Mouse (Mus musculus) embryonic facial prominence, embryonic 11.5 days (tissue): ENCODE results near the gene Slc17a4. TPM values are rescaled to one million over a fixed set of nuclear protein-coding genes. Genes with fewer than 3 reads are reported as not detected.

ENCODE experiments used
- ATAC-seq: fragments of 200-750 bp; cut with Nextera tagmentation; replicated peaks from 2 replicates; pipeline ENCODE4 v1.8.0; 2017; ENCODE audit warnings: low read depth; ENCODE audit not compliant: insufficient number of reproducible peaks, low FRiP score, low TSS enrichment
- DNase-seq: peaks from one replicate; pipeline ENCODE4 v3.0.0-alpha.2; 2015; ENCODE audit warnings: low spot score
- H3K27ac ChIP-seq: fragments of 300-500 bp; sonication (generic); replicated peaks from 2 replicates; pipeline ENCODE4 v1.5.1; 2014; ENCODE audit warnings: mild to moderate bottlenecking, low read depth, low read length, control low read depth
- H3K27me3 ChIP-seq: fragments of 300-500 bp; sonication (generic); 2 replicates; pipeline ENCODE4 v1.6.1; 2014; ENCODE audit warnings: mild to moderate bottlenecking, low read length, moderate library complexity, mixed read lengths; ENCODE audit not compliant: control insufficient read depth, insufficient read depth
- H3K36me3 ChIP-seq: fragments of 300-500 bp; sonication (generic); replicated peaks from 2 replicates; pipeline ENCODE4 v1.6.1; 2014; ENCODE audit warnings: low read depth, mild to moderate bottlenecking, low read length, moderate library complexity, mixed read lengths; ENCODE audit not compliant: control insufficient read depth, insufficient read depth
- H3K4me1 ChIP-seq: fragments of 300-500 bp; sonication (generic); 2 replicates; pipeline ENCODE4 v1.6.1; 2014; ENCODE audit warnings: low read length, mixed read lengths; ENCODE audit not compliant: control insufficient read depth, insufficient read depth
- H3K4me2 ChIP-seq: fragments of 300-500 bp; sonication (generic); 2 replicates; pipeline ENCODE4 v1.6.1; 2014; ENCODE audit warnings: low read depth, mild to moderate bottlenecking, control low read depth, low read length, moderate library complexity
- H3K4me3 ChIP-seq: fragments of 300-500 bp; sonication (generic); 2 replicates; pipeline ENCODE4 v1.5.1; 2014; ENCODE audit warnings: low read depth, low read length, control low read depth
- H3K9ac ChIP-seq: fragments of 300-500 bp; sonication (generic); replicated peaks from 2 replicates; pipeline ENCODE4 v1.6.1; 2014; ENCODE audit warnings: mild to moderate bottlenecking, control low read depth, low read length
- H3K9me3 ChIP-seq: fragments of 300-500 bp; sonication (generic); replicated peaks from 2 replicates; pipeline ENCODE4 v1.6.1; 2016; ENCODE audit warnings: mild to moderate bottlenecking, low read length, inconsistent platforms, mixed read lengths; ENCODE audit not compliant: control insufficient read depth
- WGBS: fragments of 180-500 bp; shearing (Covaris S2); extraction: QIAGEN DNeasy Blood & Tissue Kit; methylation state at CpG from one replicate; pipeline ENCODE4 v1.1.7; 2014; 5-methylcytosine and 5-hydroxymethylcytosine counted together
- polyA plus RNA-seq: library from polyadenylated mRNA; unstranded; fragments of >200 nt; fragmentation: Nextera tagmentation; extraction: Ambion mirVana; gene quantifications from 2 replicates; pipeline ENCODE4 v1.2.1, GENCODE M21; 2014

Gene Slc17a4
- polyA plus RNA-seq, 1 experiment from 2014 or later, result not detected

DNA sequence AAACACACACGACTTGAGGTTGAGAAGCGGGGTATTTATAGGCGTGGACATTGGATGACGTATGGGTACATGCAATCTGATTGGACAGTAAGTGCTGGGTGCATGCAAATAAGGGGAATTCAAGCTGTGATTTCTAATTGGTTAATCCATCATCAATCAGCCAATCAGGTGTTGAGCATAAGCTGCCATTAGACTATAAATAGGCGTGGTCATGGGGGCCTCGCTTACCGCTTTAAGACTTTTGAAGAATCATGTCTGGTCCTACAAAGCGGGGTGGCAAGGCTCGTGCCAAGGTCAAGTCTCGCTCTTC, 19.4 kb upstream of the Slc17a4 start, which contains the start of gene Hist1h2aa:
Hist1h2aa (plus strand) TSS at position 252 of the 310 bp plus-strand sequence.
- WGBS, result 86% methylated on average over 10 of the region's 10 CpGs
- DNase-seq (no peak), ATAC-seq (no peak)
- no peak within 1 kb of the TSS for H3K4me2 ChIP-seq
- no peak within 1 kb of the TSS for H3K27ac ChIP-seq
- H3K4me3 ChIP-seq, result no peak within 1 kb of the TSS
- H3K9me3 ChIP-seq, result no peaks in the 10 kb centered on the region
- no peaks in the 10 kb centered on the region for H3K36me3 ChIP-seq
- no peaks in the 10 kb centered on the region for H3K4me1 ChIP-seq
- H3K27me3 ChIP-seq, result no peaks in the 10 kb centered on the region
- no peak within 1 kb of the TSS for H3K9ac ChIP-seq

DNA sequence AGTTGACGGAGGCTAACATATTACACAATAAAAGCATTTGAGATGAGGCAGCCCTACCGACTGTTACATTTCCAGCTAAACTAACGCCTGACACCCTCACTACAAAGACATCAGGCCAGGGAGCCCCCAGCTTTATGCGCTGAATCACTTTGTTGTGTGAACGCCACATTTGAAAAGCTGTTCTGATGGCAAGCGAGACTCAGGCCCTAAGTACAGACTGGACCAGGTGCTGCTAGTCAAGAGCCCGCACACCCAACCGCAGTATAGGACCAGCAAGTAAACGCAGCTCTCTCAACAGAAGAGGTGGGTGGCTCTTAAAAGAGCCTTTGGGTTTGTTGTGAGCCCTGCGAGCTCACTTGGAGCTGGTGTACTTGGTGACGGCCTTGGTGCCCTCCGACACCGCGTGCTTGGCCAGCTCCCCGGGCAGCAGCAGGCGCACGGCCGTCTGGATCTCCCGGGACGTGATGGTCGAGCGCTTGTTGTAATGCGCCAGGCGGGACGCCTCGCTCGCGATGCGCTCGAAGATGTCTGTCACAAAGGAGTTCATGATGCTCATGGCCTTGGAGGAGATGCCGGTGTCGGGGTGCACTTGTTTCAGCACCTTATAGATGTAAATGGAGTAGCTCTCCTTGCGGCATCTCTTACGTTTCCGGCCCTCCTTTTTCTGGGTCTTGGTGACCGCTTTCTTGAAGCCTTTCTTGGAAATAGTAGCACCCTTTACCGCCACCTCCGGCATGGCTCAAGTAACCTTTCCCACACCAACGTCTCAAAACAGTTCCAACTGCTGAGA, 18.8 kb upstream of the Slc17a4 start, which contains the start of gene Hist1h2ba:
Hist1h2ba (minus strand) TSS at position 736 of the 790 bp plus-strand sequence.
- H3K36me3 ChIP-seq, result no peaks in the 10 kb centered on the region
- no peak within 1 kb of the TSS for H3K9ac ChIP-seq
- H3K27me3 ChIP-seq, result no peaks in the 10 kb centered on the region
- no peaks in the 10 kb centered on the region for H3K4me1 ChIP-seq
- WGBS, result 87% methylated on average over 34 of the region's 39 CpGs
- H3K27ac ChIP-seq, result no peak within 1 kb of the TSS
- DNase-seq (no peak), ATAC-seq (no peak)
- H3K9me3 ChIP-seq, result no peaks in the 10 kb centered on the region
- no peak within 1 kb of the TSS for H3K4me2 ChIP-seq
- H3K4me3 ChIP-seq, result no peak within 1 kb of the TSS

DNA sequence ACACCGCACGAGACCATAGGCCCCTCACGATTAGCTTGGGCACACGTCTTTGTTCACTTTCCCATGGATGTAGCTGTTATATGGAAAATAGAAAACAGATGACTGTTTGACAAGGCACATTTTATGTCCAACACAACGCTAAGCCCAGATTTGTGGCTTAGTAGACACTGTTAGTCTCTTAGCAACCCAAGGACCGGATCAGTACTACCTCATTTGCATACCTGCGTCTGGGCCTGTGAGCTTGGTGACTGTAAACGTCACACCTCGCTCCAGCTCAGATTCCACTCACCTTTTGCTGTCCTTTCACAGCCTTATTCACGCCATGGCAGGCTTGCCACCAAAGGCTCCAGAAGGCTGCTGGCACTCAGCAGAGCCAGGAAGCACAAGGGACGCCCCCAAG, 16.1 kb upstream of the Slc17a4 start:
- Histone ChIP-seq H3K27me3 (no peaks in the 10 kb centered on the region), H3K36me3 (no peaks in the 10 kb centered on the region), H3K4me3 (no peak overlapping the region), H3K27ac (no peak overlapping the region), H3K9ac (no peak overlapping the region), H3K9me3 (no peaks in the 10 kb centered on the region), H3K4me2 (no peak overlapping the region), H3K4me1 (no peaks in the 10 kb centered on the region)
- 64% methylated on average over 11 of the region's 11 CpGs for WGBS
- DNase-seq (no peak), ATAC-seq (no peak)

DNA sequence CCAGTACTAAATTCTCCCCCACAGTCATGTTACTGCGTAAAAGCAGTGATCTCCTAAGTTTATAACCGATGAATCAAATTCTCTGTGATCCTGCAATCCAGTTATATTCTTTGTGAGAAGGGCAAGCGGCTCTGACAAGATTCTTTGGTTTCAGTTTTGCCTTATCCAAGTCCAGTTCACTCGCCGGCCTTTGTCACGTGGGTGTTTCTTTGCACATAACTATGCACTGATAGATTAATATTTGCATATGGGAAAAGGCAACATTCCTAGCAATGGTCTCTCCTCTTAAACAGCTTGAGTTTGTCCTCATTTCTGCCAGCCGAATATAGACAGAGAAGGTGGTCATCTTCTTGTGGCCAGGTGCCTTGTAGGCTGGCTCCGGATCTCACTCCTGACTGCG, 15.7 kb upstream of the Slc17a4 start:
- 95% methylated on average over 9 of the region's 9 CpGs for WGBS
- DNase-seq, result no peak
- H3K4me2 ChIP-seq, result no peak overlapping the region

DNA sequence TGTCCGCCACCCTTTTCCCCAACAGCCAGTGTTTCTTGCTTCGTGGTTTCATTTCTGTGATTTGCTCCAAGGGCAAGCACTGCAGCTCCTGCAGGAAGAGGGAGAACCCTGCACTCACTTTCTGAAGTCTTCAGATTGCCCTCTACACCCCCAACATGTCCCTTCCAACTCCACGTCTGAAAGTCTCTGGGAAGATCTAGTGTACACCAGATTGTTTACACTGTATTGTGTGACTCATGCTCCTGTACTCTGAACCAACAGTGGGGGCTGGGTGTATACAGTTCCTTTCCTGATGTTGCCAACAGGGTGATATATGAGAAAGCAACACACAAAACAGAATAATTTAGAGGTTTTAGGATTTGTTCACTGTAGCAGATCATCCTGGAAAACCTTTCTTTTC, 13.8 kb upstream of the Slc17a4 start:
- Histone ChIP-seq H3K36me3 (no peaks in the 10 kb centered on the region), H3K4me1 (no peaks in the 10 kb centered on the region), H3K4me2 (no peak overlapping the region), H3K27ac (no peak overlapping the region), H3K9ac (no peak overlapping the region), H3K9me3 (no peaks in the 10 kb centered on the region), H3K4me3 (no peak overlapping the region), H3K27me3 (no peaks in the 10 kb centered on the region)
- DNase-seq, result no peak
- 68% methylated on average over 3 of the region's 3 CpGs for WGBS
- ATAC-seq, result no peak

More for the DNA sequence above, 15.7 kb upstream of the Slc17a4 start:
- Histone ChIP-seq H3K27me3 (no peaks in the 10 kb centered on the region), H3K4me1 (no peaks in the 10 kb centered on the region), H3K27ac (no peak overlapping the region), H3K36me3 (no peaks in the 10 kb centered on the region), H3K4me3 (no peak overlapping the region), H3K9ac (no peak overlapping the region), H3K9me3 (no peaks in the 10 kb centered on the region)
- ATAC-seq, result no peak

DNA sequence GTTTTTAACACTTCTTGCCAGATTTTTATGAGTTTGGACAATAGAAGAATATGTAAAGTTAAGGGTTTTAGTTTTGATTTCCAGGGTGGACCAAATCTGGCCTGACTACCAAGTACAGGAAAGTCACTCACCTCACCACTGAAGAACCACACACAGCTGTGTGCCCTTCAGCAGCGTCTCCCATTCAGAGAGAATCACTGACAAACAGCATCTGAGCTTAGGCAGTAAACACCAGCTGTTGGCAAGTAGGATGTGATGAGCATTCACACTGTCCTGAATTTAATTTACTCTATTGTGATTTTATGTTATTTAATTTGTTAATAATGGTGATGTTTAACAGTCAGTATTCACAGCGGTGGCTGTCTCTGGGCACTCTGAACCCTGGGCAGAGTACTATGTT, 11.0 kb upstream of the Slc17a4 start:
- Histone ChIP-seq H3K27me3 (no peaks in the 10 kb centered on the region), H3K9me3 (no peaks in the 10 kb centered on the region), H3K4me2 (no peak overlapping the region), H3K4me3 (no peak overlapping the region), H3K4me1 (no peaks in the 10 kb centered on the region), H3K9ac (no peak overlapping the region), H3K36me3 (no peaks in the 10 kb centered on the region), H3K27ac (no peak overlapping the region)
- DNase-seq (no peak), ATAC-seq (no peak)
- 74% methylated on average over 2 of the region's 2 CpGs for WGBS

DNA sequence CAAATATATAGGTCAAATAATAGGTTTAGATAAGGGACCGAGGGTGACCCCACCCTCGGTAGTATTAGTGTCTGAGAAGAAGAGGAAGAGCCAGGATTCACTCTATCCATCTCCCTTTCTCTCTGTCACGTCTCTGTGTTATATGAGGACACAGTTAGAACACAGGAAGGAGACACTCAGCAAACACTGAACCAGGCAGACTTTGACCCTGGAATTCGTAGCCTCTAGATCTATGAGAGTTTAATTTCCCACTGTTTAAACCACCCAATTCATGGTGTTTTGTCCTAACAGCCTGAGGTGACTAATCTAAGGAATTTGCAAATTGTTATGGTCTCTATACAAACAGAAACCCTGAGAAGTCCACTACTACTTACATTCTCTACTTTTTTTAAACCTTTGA, 2.9 kb upstream of the Slc17a4 start:
- Histone ChIP-seq H3K4me2 (no peak overlapping the region), H3K4me3 (no peak overlapping the region), H3K4me1 (no peaks in the 10 kb centered on the region), H3K36me3 (no peaks in the 10 kb centered on the region), H3K9me3 (no peaks in the 10 kb centered on the region), H3K9ac (no peak overlapping the region), H3K27ac (no peak overlapping the region), H3K27me3 (no peaks in the 10 kb centered on the region)
- 81% methylated on average over 4 of the region's 4 CpGs for WGBS
- ATAC-seq, result no peak
- DNase-seq, result no peak

DNA sequence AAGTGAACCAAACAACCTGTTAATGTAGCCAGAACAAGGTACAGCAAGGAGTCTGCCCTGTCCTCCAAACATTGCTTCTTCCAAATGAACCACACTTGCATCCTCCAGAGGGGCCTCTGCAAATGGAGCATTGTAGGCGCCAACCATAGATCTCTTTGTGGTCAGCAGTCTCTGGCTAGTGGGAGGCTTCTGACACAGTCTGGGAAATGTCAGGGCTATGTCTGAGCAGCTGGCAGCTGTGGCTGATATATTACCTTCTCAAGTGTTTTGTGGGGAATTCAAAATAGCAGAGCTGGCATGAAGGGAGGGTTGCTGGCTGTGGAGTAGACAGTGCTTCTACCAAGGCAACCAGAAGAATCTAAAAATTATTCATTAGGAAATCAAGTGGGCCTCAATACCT, 1.3 kb upstream of the Slc17a4 start:
- H3K4me2 ChIP-seq, result no peak overlapping the region
- WGBS, result 81% methylated on average over 1 of the region's 1 CpGs
- no peak for DNase-seq

More for the DNA sequence above, 1.3 kb upstream of the Slc17a4 start:
- Histone ChIP-seq H3K4me1 (no peaks in the 10 kb centered on the region), H3K36me3 (no peaks in the 10 kb centered on the region), H3K9ac (no peak overlapping the region), H3K27me3 (no peaks in the 10 kb centered on the region), H3K9me3 (no peaks in the 10 kb centered on the region), H3K4me3 (no peak overlapping the region), H3K27ac (no peak overlapping the region)
- no peak for ATAC-seq
